Mouse (Mus musculus) neutrophil, adult 5-6 weeks (primary cell): ENCODE measurements around the gene Fam184a. TPM values are rescaled to one million over a fixed set of nuclear protein-coding genes. Genes with fewer than 3 reads are reported as not detected.

Experiments
- ATAC-seq: fragments of 151-379, 151-347 bp; 2 replicates; pipeline ENCODE4 v1.8.0; 2017; ENCODE audit warnings: mild to moderate bottlenecking, moderate TSS enrichment; ENCODE audit not compliant: insufficient number of reproducible peaks, poor library complexity, low FRiP score, severe bottlenecking; ENCODE audit errors: extremely low read depth
- total RNA-seq: library from RNA; stranded (forward); fragments of 200-1000 nt; gene quantifications from 2 replicates; pipeline ENCODE4 v1.2.3, GENCODE M21; 2017

The Fam184a gene
- not detected in 2 replicates for total RNA-seq

GRCm38 (mm10) chr10:53750955-53751652 lies at the start of gene Fam184a:
TSS of gene Fam184a (minus strand) at chr10:53751123.
- ATAC-seq, result no peak

GRCm38 (mm10) chr10:53796258-53796581 lies 45.3 kb upstream of the Fam184a start:
- ATAC-seq, result no peak

- ATAC-seq, result no peak
Measured at GRCm38 (mm10) chr10:53795567-53796257, 44.8 kb upstream of the Fam184a start.

GRCm38 (mm10) chr10:53791281-53791680 lies 40.4 kb upstream of the Fam184a start:
- ATAC-seq, result no peak

GRCm38 (mm10) chr10:53776591-53776990 lies 25.7 kb upstream of the Fam184a start:
- ATAC-seq, result no peak

GRCm38 (mm10) chr10:53772708-53773107 lies 21.8 kb upstream of the Fam184a start:
- no peak for ATAC-seq

GRCm38 (mm10) chr10:53771480-53771879 lies 20.6 kb upstream of the Fam184a start:
- no peak for ATAC-seq

- ATAC-seq, result no peak
Measured at GRCm38 (mm10) chr10:53768745-53769144, 17.8 kb upstream of the Fam184a start.

- no peak for ATAC-seq
Measured at GRCm38 (mm10) chr10:53765471-53765870, 14.5 kb upstream of the Fam184a start.

GRCm38 (mm10) chr10:53752723-53753122 lies 1.8 kb upstream of the Fam184a start:
- no peak for ATAC-seq

- ATAC-seq, result no peak
Measured at GRCm38 (mm10) chr10:53750275-53750954, 508 bp downstream of the Fam184a start.

GRCm38 (mm10) chr10:53746039-53746438 lies 4.9 kb downstream of the Fam184a start:
- ATAC-seq, result no peak

- no peak for ATAC-seq
Measured at GRCm38 (mm10) chr10:53742961-53743360, 8.0 kb downstream of the Fam184a start.

- no peak for ATAC-seq
Measured at GRCm38 (mm10) chr10:53740014-53740413, 10.9 kb downstream of the Fam184a start.

- no peak for ATAC-seq
Measured at GRCm38 (mm10) chr10:53738842-53739241, 12.1 kb downstream of the Fam184a start.

GRCm38 (mm10) chr10:53735201-53735865 lies 15.6 kb downstream of the Fam184a start:
- no peak for ATAC-seq

- no peak for ATAC-seq
Measured at GRCm38 (mm10) chr10:53732324-53732723, 18.6 kb downstream of the Fam184a start.

- ATAC-seq, result no peak
Measured at GRCm38 (mm10) chr10:53728883-53729282, 22.0 kb downstream of the Fam184a start.

GRCm38 (mm10) chr10:53725301-53725700 lies 25.6 kb downstream of the Fam184a start:
- no peak for ATAC-seq

GRCm38 (mm10) chr10:53704516-53704915 lies 46.4 kb downstream of the Fam184a start:
- no peak for ATAC-seq
